In the genomic region with DNA sequence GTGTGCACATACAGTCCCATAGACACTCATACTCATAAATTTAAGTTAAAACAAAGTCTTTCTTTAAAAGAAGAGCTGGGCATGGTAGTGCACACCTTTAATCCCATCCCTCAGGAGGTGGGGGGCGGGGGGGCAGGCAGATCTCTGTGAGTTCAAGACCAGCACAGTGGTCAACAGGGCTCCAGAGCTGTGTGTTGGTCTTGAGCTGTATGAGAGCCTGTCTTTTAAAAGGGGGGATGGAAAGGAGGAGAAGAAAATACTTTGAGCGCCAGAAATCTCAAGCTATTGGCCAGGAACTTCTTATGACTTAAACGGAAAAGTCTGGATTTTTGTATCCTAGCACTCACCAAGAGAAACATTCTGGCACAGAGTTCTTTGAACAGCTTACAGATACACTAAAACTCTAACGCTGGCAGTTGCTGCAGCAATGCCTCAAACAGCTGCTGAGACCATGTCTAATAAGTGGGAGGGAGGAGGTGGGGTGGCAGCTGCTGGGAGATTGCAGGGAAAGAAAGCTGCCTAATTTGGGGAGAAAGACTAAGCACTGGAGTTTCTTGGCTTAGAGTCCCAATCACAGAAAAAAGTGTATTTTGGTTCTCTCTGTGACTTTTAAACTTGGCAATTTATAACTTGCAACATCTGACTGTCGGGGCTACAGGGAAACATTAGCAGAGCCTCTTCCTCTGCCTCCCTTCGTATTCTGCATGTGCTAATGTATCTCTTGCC, we compare ENCODE assay signal across 9 mouse cellular contexts.
DNase-seq lines count a peak whose midpoint lies in the region; ATAC-seq lines count a peak whose summit lies in the region.
"Had no signal": no experiment of that assay in that cellular context is flagged by ENCODE, and none has a peak within 500 bp of the region (broad histone marks: within the 10 kb centered on the region; RNA-seq: fewer than 3 reads in every experiment).

No protein-coding gene starts in this region.

- H3K27me3 ChIP-seq in embryonic facial prominence, embryonic 11.5 days (ENCODE audit: control insufficient read depth, insufficient read depth, low read length), result no peaks in the 10 kb centered on the region
- no peaks in the 10 kb centered on the region for H3K27me3 ChIP-seq in embryonic facial prominence, embryonic 10.5 days (replicated peaks; ENCODE audit: low read depth, poor library complexity, severe bottlenecking)
- no peaks in the 10 kb centered on the region for H3K27me3 ChIP-seq in heart, embryonic 13.5 days (replicated peaks)

- no peak for ATAC-seq in embryonic facial prominence, embryonic 11.5 days (replicated peaks; ENCODE audit: insufficient number of reproducible peaks, low FRiP score, low TSS enrichment, low read depth)
- ATAC-seq in heart, embryonic 13.5 days (ENCODE audit: extremely low read depth, insufficient number of reproducible peaks, low FRiP score, low TSS enrichment), result no peak

- no peaks in the 10 kb centered on the region for H3K4me1 ChIP-seq in embryonic facial prominence, embryonic 11.5 days (ENCODE audit: control insufficient read depth, insufficient read depth, low read length)
- peaks cover 5% of the 10 kb centered on the region; the same call in 1 of the 2 replicates for H3K4me1 ChIP-seq in embryonic facial prominence, embryonic 10.5 days
- H3K4me1 ChIP-seq in heart, embryonic 13.5 days, result peaks cover 12% of the 10 kb centered on the region; the same call in 1 of the 2 replicates

- H3K27ac ChIP-seq in embryonic facial prominence, embryonic 11.5 days (replicated peaks; ENCODE audit: low read depth, low read length), result no peak overlapping the region
- no peak overlapping the region for H3K27ac ChIP-seq in embryonic facial prominence, embryonic 10.5 days (replicated peaks)
- H3K27ac ChIP-seq in heart, embryonic 13.5 days (replicated peaks), result peak overlapping the region; percentile 54
- H3K27ac ChIP-seq: macrophage had no signal

- peak; percentile 11 for DNase-seq in embryonic facial prominence, embryonic 11.5 days (ENCODE audit: low spot score)
- DNase-seq in embryonic facial prominence, embryonic 10.5 days (ENCODE audit: low spot score), result no peak
- peak; percentile 95 for DNase-seq in brain, adult 2 months (ENCODE audit: low read depth, low spot score)
- peak; percentile 69 to 88 for DNase-seq in left cerebral cortex, postnatal 14 days (ENCODE audit: low spot score in 2 of 2)
- DNase-seq in skeletal muscle tissue, adult 2 months (ENCODE audit: low read depth, low spot score), result peak; percentile 41
- DNase-seq in spleen, postnatal 36 days (ENCODE audit: low spot score in 2 of 2), result no peak
- no peak for DNase-seq in neural tube, embryonic 10.5 days (ENCODE audit: extremely low spot score, low spot score)

- WGBS in embryonic facial prominence, embryonic 11.5 days, result 66% methylated on average over 6 of the region's 6 CpGs
- 69% methylated on average over 6 of the region's 6 CpGs for WGBS in embryonic facial prominence, embryonic 10.5 days
- 51% methylated on average over 6 of the region's 6 CpGs for WGBS in heart, embryonic 13.5 days

- no peaks in the 10 kb centered on the region for H3K9me3 ChIP-seq in embryonic facial prominence, embryonic 11.5 days (replicated peaks; ENCODE audit: control insufficient read depth, low read length)
- H3K9me3 ChIP-seq in embryonic facial prominence, embryonic 10.5 days, result no peaks in the 10 kb centered on the region
- H3K9me3 ChIP-seq in heart, embryonic 13.5 days, result no peaks in the 10 kb centered on the region

- H3K36me3 ChIP-seq in embryonic facial prominence, embryonic 11.5 days (replicated peaks; ENCODE audit: control insufficient read depth, insufficient read depth, low read depth, low read length), result no peaks in the 10 kb centered on the region
- H3K36me3 ChIP-seq in embryonic facial prominence, embryonic 10.5 days (replicated peaks), result no peaks in the 10 kb centered on the region
- H3K36me3 ChIP-seq in heart, embryonic 13.5 days, result no peaks in the 10 kb centered on the region

- no peak overlapping the region for H3K4me2 ChIP-seq in embryonic facial prominence, embryonic 11.5 days (ENCODE audit: low read depth, low read length)
- no peak overlapping the region for H3K4me2 ChIP-seq in heart, embryonic 13.5 days

- no peak overlapping the region for H3K4me3 ChIP-seq in embryonic facial prominence, embryonic 11.5 days (ENCODE audit: low read depth, low read length)
- H3K4me3 ChIP-seq in embryonic facial prominence, embryonic 10.5 days, result no peak overlapping the region
- no peak overlapping the region for H3K4me3 ChIP-seq in heart, embryonic 13.5 days

- no peak overlapping the region for H3K9ac ChIP-seq in embryonic facial prominence, embryonic 11.5 days (replicated peaks; ENCODE audit: low read length)
- no peak overlapping the region for H3K9ac ChIP-seq in heart, embryonic 13.5 days

- intact Hi-C loops in left cerebral cortex, postnatal 14 days (cut with DNase I), result loop anchor here (5.0 kb wide), 1 partner anchor 52 kb away; no protein-coding TSS in a partner anchor

Comparison
In these comparisons a context has a peak if more than half of its experiments do, and no peak if none do; other contexts are left out.
1. DNase-seq: peak in embryonic facial prominence, embryonic 11.5 days (single experiment), brain, adult 2 months (single experiment), left cerebral cortex, postnatal 14 days (2 of 2) and skeletal muscle tissue, adult 2 months (single experiment); none in embryonic facial prominence, embryonic 10.5 days (single experiment), spleen, postnatal 36 days (0 of 2) and neural tube, embryonic 10.5 days (single experiment).